Mouse (Mus musculus): Measurements from ENCODE around the gene Pm20d2.

GRCm38 (mm10) chr4:33204682-33205081 lies 15.1 kb upstream of the Pm20d2 start:
- no peak for TF ChIP-seq POLR2A (IDR thresholded peaks at IDR 0.05; ENCODE audit: insufficient read length, low read depth)
- no peak for TF ChIP-seq TCF3 (IDR thresholded peaks at IDR 0.05; ENCODE audit: insufficient read length, low read depth)
- no peak for TF ChIP-seq MAX (IDR thresholded peaks at IDR 0.05; ENCODE audit: low read depth)
- no peak for TF ChIP-seq TCF12 (IDR thresholded peaks at IDR 0.05; ENCODE audit: insufficient read depth, poor library complexity, severe bottlenecking)
- TF ChIP-seq E2F4 (IDR thresholded peaks at IDR 0.05; ENCODE audit: insufficient read depth), result no peak

All from myocyte (in vitro differentiated cells).